Mouse (Mus musculus) liver, embryonic 11.5 days (tissue): ENCODE measurements at regions not wholly inside any gene's neighbourhood (a gene's known extent, or its start where the extent isn't known, plus 50 kb on each side); places are given as distances from the start of the nearest gene placed in this dataset.

ENCODE experiments used
- ATAC-seq: fragments of 200-750 bp; cut with Nextera tagmentation; replicated peaks from 2 replicates; pipeline ENCODE4 v1.8.0; 2017; ENCODE audit warnings: moderate number of reproducible peaks, mild to moderate bottlenecking, moderate TSS enrichment, moderate library complexity; ENCODE audit not compliant: low FRiP score
- DNase-seq: peaks from one replicate; pipeline ENCODE4 v3.0.0-alpha.2; 2017; ENCODE audit warnings: low spot score
- H3K27ac ChIP-seq: fragments of 300-500 bp; sonication (generic); 2 replicates; pipeline ENCODE4 v1.5.1; 2014; ENCODE audit warnings: mild to moderate bottlenecking, low read depth, low read length, control low read depth
- H3K27me3 ChIP-seq: fragments of 300-500 bp; sonication (generic); replicated peaks from 2 replicates; pipeline ENCODE4 v1.6.1; 2014; ENCODE audit warnings: low read length, mixed read lengths; ENCODE audit not compliant: control insufficient read depth, insufficient read depth
- H3K36me3 ChIP-seq: fragments of 300-500 bp; sonication (generic); 2 replicates; pipeline ENCODE4 v1.6.1; 2014; ENCODE audit warnings: mild to moderate bottlenecking, low read length, moderate library complexity, mixed read lengths; ENCODE audit not compliant: control insufficient read depth, insufficient read depth
- H3K4me1 ChIP-seq: fragments of 300-500 bp; sonication (generic); replicated peaks from 2 replicates; pipeline ENCODE4 v1.6.1; 2014; ENCODE audit warnings: low read length, mixed read lengths; ENCODE audit not compliant: control insufficient read depth, insufficient read depth
- H3K4me2 ChIP-seq: fragments of 300-500 bp; sonication (generic); 2 replicates; pipeline ENCODE4 v1.6.1; 2014; ENCODE audit warnings: mild to moderate bottlenecking, control low read depth, moderate library complexity
- H3K4me3 ChIP-seq: fragments of 300-500 bp; sonication (generic); 2 replicates; pipeline ENCODE4 v1.5.1; 2014; ENCODE audit warnings: low read depth, low read length, control low read depth
- H3K9ac ChIP-seq: fragments of 300-500 bp; sonication (generic); 2 replicates; pipeline ENCODE4 v1.6.1; 2014; ENCODE audit warnings: low read depth, low read length, control low read depth
- H3K9me3 ChIP-seq: fragments of 300-500 bp; sonication (generic); 2 replicates; pipeline ENCODE4 v1.6.1; 2016; ENCODE audit warnings: low read length, inconsistent platforms, mixed read lengths; ENCODE audit not compliant: control insufficient read depth
- WGBS: fragments of 180-500 bp; shearing (Covaris S2); extraction: QIAGEN DNeasy Blood & Tissue Kit; methylation state at CpG from one replicate; pipeline ENCODE4 v1.1.7; 2014; 5-methylcytosine and 5-hydroxymethylcytosine counted together

- 65% methylated on average over 5 of the region's 5 CpGs for WGBS
- Histone ChIP-seq H3K36me3 (no peaks in the 10 kb centered on the region), H3K9ac (no peak overlapping the region), H3K9me3 (no peaks in the 10 kb centered on the region), H3K27ac (no peak overlapping the region), H3K27me3 (0 out of 2 replicates have a peak, but pooled peaks cover 4% of the 10 kb centered on the region), H3K4me2 (no peak overlapping the region), H3K4me1 (no peaks in the 10 kb centered on the region), H3K4me3 (no peak overlapping the region)
- DNase-seq: no peak
- ATAC-seq: no peak
Observed at GRCm38 (mm10) chr2:146631098-146631497, 119.0 kb upstream of the Ralgapa2 start.

GRCm38 (mm10) chr2:146633329-146634070, 121.4 kb upstream of the Ralgapa2 start:
- DNase-seq (peak; percentile 55), ATAC-seq (peak; percentile 67; the same call in 1 of the 2 replicates)
- 48% methylated on average over 16 of the region's 16 CpGs for WGBS
- no peak overlapping the region for H3K4me2 ChIP-seq
- H3K4me1 ChIP-seq: no peaks in the 10 kb centered on the region
- H3K9ac ChIP-seq: no peak overlapping the region
- H3K4me3 ChIP-seq: no peak overlapping the region
- no peaks in the 10 kb centered on the region for H3K36me3 ChIP-seq
- 0 out of 2 replicates have a peak, but pooled peaks cover 4% of the 10 kb centered on the region for H3K27me3 ChIP-seq
- no peak overlapping the region for H3K27ac ChIP-seq
- no peaks in the 10 kb centered on the region for H3K9me3 ChIP-seq

GRCm38 (mm10) chr2:146637573-146637972, 125.4 kb upstream of the Ralgapa2 start:
- ATAC-seq (no peak), DNase-seq (no peak)
- 57% methylated on average over 5 of the region's 5 CpGs for WGBS
- Histone ChIP-seq H3K36me3 (no peaks in the 10 kb centered on the region), H3K4me3 (no peak overlapping the region), H3K4me1 (no peaks in the 10 kb centered on the region), H3K27me3 (no peaks in the 10 kb centered on the region), H3K9ac (no peak overlapping the region), H3K27ac (no peak overlapping the region), H3K4me2 (no peak overlapping the region), H3K9me3 (no peaks in the 10 kb centered on the region)

GRCm38 (mm10) chr2:146646237-146646972, 134.3 kb upstream of the Ralgapa2 start:
- DNase-seq (no peak), ATAC-seq (no peak)
- Histone ChIP-seq H3K36me3 (no peaks in the 10 kb centered on the region), H3K9ac (no peak overlapping the region), H3K4me3 (no peak overlapping the region), H3K27me3 (no peaks in the 10 kb centered on the region), H3K27ac (no peak overlapping the region), H3K4me2 (no peak overlapping the region), H3K9me3 (no peaks in the 10 kb centered on the region), H3K4me1 (no peaks in the 10 kb centered on the region)
- WGBS: 72% methylated on average over 16 of the region's 16 CpGs

- Histone ChIP-seq H3K4me2 (no peak overlapping the region), H3K27me3 (no peaks in the 10 kb centered on the region), H3K9ac (no peak overlapping the region), H3K4me1 (no peaks in the 10 kb centered on the region), H3K4me3 (no peak overlapping the region), H3K27ac (no peak overlapping the region), H3K36me3 (no peaks in the 10 kb centered on the region), H3K9me3 (no peaks in the 10 kb centered on the region)
- ATAC-seq (no peak), DNase-seq (no peak)
- WGBS: 79% methylated on average over 2 of the region's 2 CpGs
Observed at GRCm38 (mm10) chr2:146646973-146647282, 134.8 kb upstream of the Ralgapa2 start.

- Histone ChIP-seq H3K4me1 (no peaks in the 10 kb centered on the region), H3K4me3 (no peak overlapping the region), H3K9me3 (no peaks in the 10 kb centered on the region), H3K27ac (no peak overlapping the region), H3K27me3 (no peaks in the 10 kb centered on the region), H3K4me2 (no peak overlapping the region), H3K36me3 (no peaks in the 10 kb centered on the region), H3K9ac (no peak overlapping the region)
- 66% methylated on average over 3 of the region's 3 CpGs for WGBS
- ATAC-seq (no peak), DNase-seq (no peak)
Observed at GRCm38 (mm10) chr2:146661346-146661745, 149.2 kb upstream of the Ralgapa2 start.

GRCm38 (mm10) chr2:146672761-146673160, 160.6 kb upstream of the Ralgapa2 start:
- no peak for ATAC-seq
- Histone ChIP-seq H3K27me3 (no peaks in the 10 kb centered on the region), H3K36me3 (no peaks in the 10 kb centered on the region), H3K9me3 (no peaks in the 10 kb centered on the region), H3K9ac (no peak overlapping the region), H3K4me2 (no peak overlapping the region), H3K4me1 (no peaks in the 10 kb centered on the region), H3K27ac (no peak overlapping the region), H3K4me3 (no peak overlapping the region)
- WGBS: 71% methylated on average over 2 of the region's 2 CpGs
- no peak for DNase-seq

GRCm38 (mm10) chr2:146681979-146682378, 169.8 kb upstream of the Ralgapa2 start:
- no peaks in the 10 kb centered on the region for H3K4me1 ChIP-seq
- no peak for ATAC-seq
- H3K4me2 ChIP-seq: no peak overlapping the region
- H3K36me3 ChIP-seq: no peaks in the 10 kb centered on the region
- no peak overlapping the region for H3K4me3 ChIP-seq
- WGBS: 63% methylated on average over 3 of the region's 3 CpGs
- H3K9ac ChIP-seq: no peak overlapping the region
- no peaks in the 10 kb centered on the region for H3K27me3 ChIP-seq
- H3K9me3 ChIP-seq: no peaks in the 10 kb centered on the region
- no peak for DNase-seq
- no peak overlapping the region for H3K27ac ChIP-seq
